Mouse (Mus musculus) G1E (cell line): ENCODE results near the gene Tec.

Experiments
- CTCF ChIP-seq: IDR thresholded peaks from 2 replicates; pipeline ENCODE4 v1.5.1; 2012; ENCODE audit warnings: low read depth, low read length, inconsistent platforms, mixed read lengths
- GATA1 ChIP-seq: IDR thresholded peaks from 2 replicates; pipeline ENCODE4 v1.6.1; 2012; ENCODE audit warnings: borderline replicate concordance, low read length, inconsistent platforms, mixed read lengths
- GATA2 ChIP-seq: IDR thresholded peaks from 2 replicates; pipeline ENCODE4 v1.6.1; 2012; ENCODE audit warnings: low read depth, low read length, inconsistent platforms, borderline replicate concordance
- POLR2AphosphoS5 ChIP-seq: IDR thresholded peaks from 2 replicates; pipeline ENCODE4 v1.6.1; 2012; ENCODE audit warnings: low read depth, low read length, inconsistent platforms; ENCODE audit not compliant: insufficient replicate concordance
- TAL1 ChIP-seq: conservative IDR thresholded peaks from 2 replicates; pipeline ENCODE4 v1.6.1; 2012; ENCODE audit warnings: low read depth, low read length, inconsistent platforms, mixed read lengths

GRCm38 (mm10) chr5:72864654-72865178, 3.6 kb downstream of the Tec start:
- TF ChIP-seq CTCF = no peak
- TF ChIP-seq GATA1 = no peak
- TF ChIP-seq TAL1 = no peak
- TF ChIP-seq POLR2AphosphoS5 = no peak
- no peak for TF ChIP-seq GATA2
